Mouse (Mus musculus) left cerebral cortex, postnatal 25 days (tissue): Measurements from ENCODE around the gene Olfr1424. TPM values are rescaled to one million over a fixed set of nuclear protein-coding genes. Genes with fewer than 3 reads are reported as not detected.

Experiments used
- DNase-seq, 2 experiments: peaks; one replicate each; pipeline ENCODE4 v3.0.0; 2022; ENCODE audit warnings: low spot score in 2 of 2, mixed read lengths in 1 of 2
- intact Hi-C: fragments of 180-260 bp; cut with DNase I; formaldehyde crosslinking; loops from one replicate; pipeline ENCODE4 v1.15.1; 2025
- total RNA-seq, 2 experiments: library from RNA; stranded (reverse); gene quantifications; 2 replicates each; pipeline ENCODE4 v1.2.3; 2021

Gene Olfr1424
- total RNA-seq, 2 experiments from 2014 or later: not detected

GRCm38 (mm10) chr19:12010281-12010771, 52.2 kb downstream of the Olfr1424 start:
- DNase-seq: peak in 1 of 2 experiments; percentile 55
- intact Hi-C loops: loop anchor here (2.0 to 5.0 kb wide), 5 partner anchors 92 to 782 kb away; partner anchors contain the start of genes Dtx4 and Olfr1427

GRCm38 (mm10) chr19:12009501-12010280, 52.8 kb downstream of the Olfr1424 start:
- intact Hi-C loops: loop anchor here (2.0 to 5.0 kb wide), 7 partner anchors 42 to 783 kb away; partner anchors contain the start of genes Dtx4, Olfr1427 and Osbp
- peak; percentile 81 to 94 for DNase-seq

Other genes with a start within 250 kb of the Olfr1424 start
- 10 to 100 TPM; 20.9 to 21.6 TPM for gene Stx3, start 243.3 kb downstream of the Olfr1424 start, total RNA-seq
- not detected for gene Olfr1417, start 223.5 kb downstream of the Olfr1424 start, total RNA-seq
- not detected for gene Olfr1418, start 201.6 kb downstream of the Olfr1424 start, total RNA-seq
- gene Olfr1419, start 187.6 kb downstream of the Olfr1424 start, total RNA-seq: not detected
- not detected for gene Olfr1420, start 176.1 kb downstream of the Olfr1424 start, total RNA-seq
- gene Patl1, start 150.3 kb downstream of the Olfr1424 start, total RNA-seq: 10 to 100 TPM; 18.7 to 21.0 TPM
- gene Osbp, start 96.7 kb downstream of the Olfr1424 start, total RNA-seq: 10 to 100 TPM; 55.3 to 58.9 TPM
- gene Olfr1423, start 21.4 kb downstream of the Olfr1424 start, total RNA-seq: not detected
- not detected for gene Olfr1425, start 15.0 kb upstream of the Olfr1424 start, total RNA-seq
- not detected for gene Olfr1426, start 29.3 kb upstream of the Olfr1424 start, total RNA-seq
- gene Olfr1427, start 40.7 kb upstream of the Olfr1424 start, total RNA-seq: not detected
- gene Olfr1428, start 53.2 kb upstream of the Olfr1424 start, total RNA-seq: not detected
- gene Olfr76, start 60.5 kb upstream of the Olfr1424 start, total RNA-seq: not detected
- not detected for gene Olfr1555-ps1, start 107.4 kb upstream of the Olfr1424 start, total RNA-seq
- not detected for gene Olfr1431, start 138.0 kb upstream of the Olfr1424 start, total RNA-seq
- gene Olfr1432, start 169.9 kb upstream of the Olfr1424 start, total RNA-seq: not detected
- not detected for gene Olfr262, start 179.0 kb upstream of the Olfr1424 start, total RNA-seq
- not detected for gene Olfr235, start 198.3 kb upstream of the Olfr1424 start, total RNA-seq
- not detected for gene Olfr1434, start 217.2 kb upstream of the Olfr1424 start, total RNA-seq
- not detected for gene Olfr1436, start 236.4 kb upstream of the Olfr1424 start, total RNA-seq